ENCODE assay signal across 17 mouse cellular contexts in genomic region chr4:132301486-132301885, GRCm38 (mm10). TPM values are rescaled to one million over a fixed set of nuclear protein-coding genes. Genes with fewer than 3 reads are reported as not detected.
DNase-seq lines count a peak whose midpoint lies in the region; ATAC-seq and TF ChIP-seq lines count a peak whose summit lies in the region.
"Had no signal": no experiment of that assay in that cellular context is flagged by ENCODE, and none has a peak within 500 bp of the region (broad histone marks: within the 10 kb centered on the region; RNA-seq: fewer than 3 reads in every experiment).

No protein-coding gene starts in this region.

- TF ChIP-seq EP300 in heart, adult 2 months (IDR thresholded peaks at IDR 0.05; ENCODE audit: insufficient read depth, low read depth, low read length), result no peak

- no peak overlapping the region for H3K4me3 ChIP-seq in heart, adult 2 months
- no peak overlapping the region for H3K4me3 ChIP-seq in heart, embryonic 11.5 days (ENCODE audit: low read depth, low read length)
- no peak overlapping the region for H3K4me3 ChIP-seq in heart, embryonic 12.5 days
- H3K4me3 ChIP-seq: kidney, embryonic 15.5 days; midbrain, embryonic 13.5 days; myocyte had no signal

- ATAC-seq in heart, embryonic 11.5 days (replicated peaks; ENCODE audit: insufficient number of reproducible peaks, low FRiP score, low TSS enrichment), result no peak
- no peak for ATAC-seq in heart, embryonic 12.5 days (ENCODE audit: insufficient number of reproducible peaks, low FRiP score)
- ATAC-seq: midbrain, embryonic 13.5 days; Patski had no signal

- WGBS in heart, adult 2 months, result 40% methylated on average over 6 of the region's 6 CpGs
- WGBS in heart, embryonic 11.5 days (ENCODE audit: insufficient replicate concordance), result 63% methylated on average over 6 of the region's 6 CpGs
- 67% methylated on average over 6 of the region's 6 CpGs for WGBS in heart, embryonic 12.5 days

- no peaks in the 10 kb centered on the region for H3K36me3 ChIP-seq in heart, adult 2 months (ENCODE audit: control insufficient read depth, insufficient read depth, low read length)
- no peaks in the 10 kb centered on the region for H3K36me3 ChIP-seq in heart, embryonic 11.5 days (ENCODE audit: control insufficient read depth, insufficient read depth, low read length)
- no peaks in the 10 kb centered on the region for H3K36me3 ChIP-seq in heart, embryonic 12.5 days
- H3K36me3 ChIP-seq: kidney, embryonic 15.5 days; midbrain, embryonic 13.5 days had no signal

- no peaks in the 10 kb centered on the region for H3K9me3 ChIP-seq in heart, embryonic 11.5 days (replicated peaks; ENCODE audit: control insufficient read depth, low read length)
- H3K9me3 ChIP-seq in heart, embryonic 12.5 days (replicated peaks), result no peaks in the 10 kb centered on the region
- H3K9me3 ChIP-seq: kidney, embryonic 15.5 days; midbrain, embryonic 13.5 days had no signal

- H3K4me1 ChIP-seq in heart, adult 2 months (ENCODE audit: control insufficient read depth, insufficient read depth, low read length), result peaks cover 6% of the 10 kb centered on the region; the same call in 1 of the 2 replicates
- H3K4me1 ChIP-seq in heart, embryonic 11.5 days (ENCODE audit: control insufficient read depth, insufficient read depth, low read length), result peaks cover 6% of the 10 kb centered on the region
- peaks cover 15% of the 10 kb centered on the region for H3K4me1 ChIP-seq in heart, embryonic 12.5 days (replicated peaks)

- no peak overlapping the region for H3K9ac ChIP-seq in heart, adult 2 months (ENCODE audit: low read depth, low read length)
- H3K9ac ChIP-seq in heart, embryonic 11.5 days (ENCODE audit: low read depth, low read length), result no peak overlapping the region
- H3K9ac ChIP-seq in heart, embryonic 12.5 days, result no peak overlapping the region
- H3K9ac ChIP-seq: kidney, embryonic 15.5 days; midbrain, embryonic 13.5 days had no signal

- no peak for TF ChIP-seq POLR2A in heart, adult 2 months (IDR thresholded peaks at IDR 0.05; ENCODE audit: insufficient read depth, low read depth, low read length)

- peak; percentile 38 for DNase-seq in adrenal gland, postnatal 10 days
- DNase-seq in adrenal gland, adult 18-20 months (ENCODE audit: low spot score in 2 of 2), result no peak
- peak; percentile 43 to 61 for DNase-seq in heart, adult 2 months
- peak; percentile 27 for DNase-seq in skeletal muscle tissue, adult 2 months (ENCODE audit: low read depth, low spot score)
- DNase-seq in urinary bladder, adult 2 months (ENCODE audit: low spot score), result no peak
- DNase-seq in layer of hippocampus, adult 9-10 months (ENCODE audit: low spot score), result no peak
- DNase-seq: cerebellum, adult 9-10 months; lung, adult 18-20 months; right cerebral cortex, adult 18-20 months; thymus, postnatal 25 days had no signal

- H3K79me2 ChIP-seq in heart, adult 2 months (replicated peaks; ENCODE audit: control insufficient read depth, insufficient read depth, low read length), result no peaks in the 10 kb centered on the region

- H3K27ac ChIP-seq in heart, adult 2 months, result peak overlapping the region; percentile 67
- H3K27ac ChIP-seq in heart, embryonic 11.5 days (ENCODE audit: low read depth, low read length), result no peak overlapping the region
- peak overlapping the region; percentile 27; the same call in 1 of the 2 replicates for H3K27ac ChIP-seq in heart, embryonic 12.5 days (ENCODE audit: poor library complexity, severe bottlenecking)
- H3K27ac ChIP-seq: kidney, embryonic 15.5 days; macrophage; midbrain, embryonic 13.5 days had no signal

- TF ChIP-seq CTCF in heart, adult 2 months (IDR thresholded peaks at IDR 0.05), result no peak

- no peak overlapping the region for H3K4me2 ChIP-seq in heart, embryonic 11.5 days
- H3K4me2 ChIP-seq in heart, embryonic 12.5 days, result no peak overlapping the region
- H3K4me2 ChIP-seq: midbrain, embryonic 13.5 days had no signal

- intact Hi-C loops in heart, adult 2 months (cut with DNase I), result no loop called here

- H3K27me3 ChIP-seq in heart, adult 2 months (ENCODE audit: control insufficient read depth, insufficient read depth, low read length), result no peaks in the 10 kb centered on the region
- no peaks in the 10 kb centered on the region for H3K27me3 ChIP-seq in heart, embryonic 11.5 days (ENCODE audit: control insufficient read depth, insufficient read depth, low read length)
- H3K27me3 ChIP-seq in heart, embryonic 12.5 days (replicated peaks), result no peaks in the 10 kb centered on the region
- H3K27me3 ChIP-seq: kidney, embryonic 15.5 days; midbrain, embryonic 13.5 days; Patski had no signal

RNA-seq across cellular contexts. Expression of gene Rab42, which starts 1.7 kb away (rescaled TPM):
- 1 to 10 TPM; 1.2 to 3.7 TPM for total RNA-seq in adrenal gland, postnatal 10 days (2021)
- 1 to 10 TPM; 1.4 to 1.6 TPM for total RNA-seq in adrenal gland, adult 18-20 months (2021)
- 1 to 10 TPM in 1 of 2 experiments, under 1 TPM in 1; 0.73 to 1.1 TPM for total RNA-seq in heart, adult 2 months (2021)
- 3.8 and 4.2 TPM in 2 replicates for polyA plus RNA-seq in heart, adult 2 months (2012; rRNA removed)
- polyA plus RNA-seq in heart, embryonic 11.5 days (2014; fragmentation: Nextera tagmentation; extraction: Ambion mirVana), result 0.57 and 1.8 TPM in 2 replicates
- 1.1 TPM in 2 replicates for polyA plus RNA-seq in heart, embryonic 12.5 days (2016; fragmentation: Nextera tagmentation; extraction: Ambion mirVana)
- 2.3 and 3.6 TPM in 2 replicates for polyA plus RNA-seq in urinary bladder, adult 2 months (2012; rRNA removed)
- polyA plus RNA-seq: Patski had no signal

RNA-seq across cellular contexts. Expression of gene Taf12, which starts 27.3 kb away (rescaled TPM):
- total RNA-seq in adrenal gland, postnatal 10 days (2021), result 10 to 100 TPM; 21.8 to 24.7 TPM
- 10 to 100 TPM; 30.7 to 37.8 TPM for total RNA-seq in adrenal gland, adult 18-20 months (2021)
- 10 to 100 TPM; 29.8 to 34.6 TPM for total RNA-seq in heart, adult 2 months (2021)
- 16.1 and 25.1 TPM in 2 replicates for polyA plus RNA-seq in heart, adult 2 months (2012; rRNA removed)
- polyA plus RNA-seq in heart, embryonic 11.5 days (2014; fragmentation: Nextera tagmentation; extraction: Ambion mirVana), result 35.7 and 37.3 TPM in 2 replicates
- polyA plus RNA-seq in heart, embryonic 12.5 days (2016; fragmentation: Nextera tagmentation; extraction: Ambion mirVana), result 34.7 and 39.5 TPM in 2 replicates
- 19.4 and 23.4 TPM in 2 replicates for polyA plus RNA-seq in urinary bladder, adult 2 months (2012; rRNA removed)

RNA-seq across cellular contexts. Expression of gene Trnau1ap, which starts 27.9 kb away (rescaled TPM):
- 10 to 100 TPM; 35.3 to 43.3 TPM for total RNA-seq in adrenal gland, postnatal 10 days (2021)
- total RNA-seq in adrenal gland, adult 18-20 months (2021), result 10 to 100 TPM; 27.1 to 32.9 TPM
- 10 to 100 TPM; 21.3 to 24.6 TPM for total RNA-seq in heart, adult 2 months (2021)
- 14.8 and 14.9 TPM in 2 replicates for polyA plus RNA-seq in heart, adult 2 months (2012; rRNA removed)
- 72.0 and 81.8 TPM in 2 replicates for polyA plus RNA-seq in heart, embryonic 11.5 days (2014; fragmentation: Nextera tagmentation; extraction: Ambion mirVana)
- polyA plus RNA-seq in heart, embryonic 12.5 days (2016; fragmentation: Nextera tagmentation; extraction: Ambion mirVana), result 64.8 and 68.5 TPM in 2 replicates
- polyA plus RNA-seq in urinary bladder, adult 2 months (2012; rRNA removed), result 12.3 and 22.9 TPM in 2 replicates

RNA-seq across cellular contexts. Expression of gene Gmeb1, which starts 40.1 kb away (rescaled TPM):
- 10 to 100 TPM; 16.5 to 18.7 TPM for total RNA-seq in adrenal gland, postnatal 10 days (2021)
- 10 to 100 TPM; 15.7 to 18.0 TPM for total RNA-seq in adrenal gland, adult 18-20 months (2021)
- total RNA-seq in heart, adult 2 months (2021), result 10 to 100 TPM in 1 of 2 experiments, 1 to 10 TPM in 1; 8.5 to 10.0 TPM
- 7.7 and 9.5 TPM in 2 replicates for polyA plus RNA-seq in heart, adult 2 months (2012; rRNA removed)
- polyA plus RNA-seq in heart, embryonic 11.5 days (2014; fragmentation: Nextera tagmentation; extraction: Ambion mirVana), result 28.1 and 28.3 TPM in 2 replicates
- 26.3 and 27.3 TPM in 2 replicates for polyA plus RNA-seq in heart, embryonic 12.5 days (2016; fragmentation: Nextera tagmentation; extraction: Ambion mirVana)
- polyA plus RNA-seq in urinary bladder, adult 2 months (2012; rRNA removed), result 9.7 and 12.1 TPM in 2 replicates

RNA-seq across cellular contexts. Expression of gene Rcc1, which starts 51.9 kb away (rescaled TPM):
- 10 to 100 TPM; 19.1 to 24.8 TPM for total RNA-seq in adrenal gland, postnatal 10 days (2021)
- total RNA-seq in adrenal gland, adult 18-20 months (2021), result 10 to 100 TPM; 15.4 to 15.6 TPM
- 1 to 10 TPM; 6.6 to 7.5 TPM for total RNA-seq in heart, adult 2 months (2021)
- 5.1 and 5.2 TPM in 2 replicates for polyA plus RNA-seq in heart, adult 2 months (2012; rRNA removed)
- polyA plus RNA-seq in heart, embryonic 11.5 days (2014; fragmentation: Nextera tagmentation; extraction: Ambion mirVana), result 28.1 and 28.2 TPM in 2 replicates
- 39.2 and 47.1 TPM in 2 replicates for polyA plus RNA-seq in heart, embryonic 12.5 days (2016; fragmentation: Nextera tagmentation; extraction: Ambion mirVana)
- 7.5 and 8.7 TPM in 2 replicates for polyA plus RNA-seq in urinary bladder, adult 2 months (2012; rRNA removed)

Comparison
In these comparisons a context has a peak if more than half of its experiments do, and no peak if none do; other contexts are left out.
1. DNase-seq: peak in adrenal gland, postnatal 10 days (single experiment), heart, adult 2 months (2 of 2) and skeletal muscle tissue, adult 2 months (single experiment); none in adrenal gland, adult 18-20 months (0 of 2), urinary bladder, adult 2 months (single experiment) and layer of hippocampus, adult 9-10 months (single experiment).